Mouse (Mus musculus): ENCODE data around the gene P2rx5. TPM values are rescaled to one million over a fixed set of nuclear protein-coding genes. Genes with fewer than 3 reads are reported as not detected.

Gene P2rx5
- polyA plus RNA-seq, 1 experiment from 2014 or later: 0.45 TPM

- Histone ChIP-seq H3K9me3 (ENCODE audit: control insufficient read depth, low read length) (no peaks in the 10 kb centered on the region), H3K27ac (ENCODE audit: low read depth, low read length) (no peak overlapping the region), H3K4me2 (replicated peaks; ENCODE audit: low read depth, low read length) (no peak overlapping the region), H3K9ac (ENCODE audit: low read depth, low read length) (no peak overlapping the region), H3K36me3 (ENCODE audit: control insufficient read depth, insufficient read depth, low read length) (no peaks in the 10 kb centered on the region), H3K4me1 (replicated peaks; ENCODE audit: control insufficient read depth, insufficient read depth, low read length) (peaks cover 3% of the 10 kb centered on the region; the same call in 1 of the 2 replicates), H3K27me3 (ENCODE audit: control insufficient read depth, insufficient read depth, low read length) (peaks cover 13% of the 10 kb centered on the region), H3K4me3 (ENCODE audit: low read depth, low read length) (no peak overlapping the region)
- no peak for ATAC-seq (ENCODE audit: low FRiP score)
- 72% methylated on average over 5 of the region's 5 CpGs for WGBS
- no peak for DNase-seq (ENCODE audit: low spot score)
Measured at GRCm38 (mm10) chr11:73162284-73162683, 2.1 kb downstream of the P2rx5 start.

GRCm38 (mm10) chr11:73168071-73168470, 7.8 kb downstream of the P2rx5 start:
- Histone ChIP-seq H3K27ac (ENCODE audit: low read depth, low read length) (no peak overlapping the region), H3K4me3 (ENCODE audit: low read depth, low read length) (no peak overlapping the region), H3K4me2 (replicated peaks; ENCODE audit: low read depth, low read length) (no peak overlapping the region), H3K36me3 (ENCODE audit: control insufficient read depth, insufficient read depth, low read length) (no peaks in the 10 kb centered on the region), H3K4me1 (replicated peaks; ENCODE audit: control insufficient read depth, insufficient read depth, low read length) (no peaks in the 10 kb centered on the region), H3K9ac (ENCODE audit: low read depth, low read length) (no peak overlapping the region), H3K27me3 (ENCODE audit: control insufficient read depth, insufficient read depth, low read length) (no peaks in the 10 kb centered on the region), H3K9me3 (ENCODE audit: control insufficient read depth, low read length) (no peaks in the 10 kb centered on the region)
- 86% methylated on average over 8 of the region's 8 CpGs for WGBS
- DNase-seq (ENCODE audit: low spot score) (no peak), ATAC-seq (ENCODE audit: low FRiP score) (no peak)

GRCm38 (mm10) chr11:73168576-73168975, 8.4 kb downstream of the P2rx5 start:
- Histone ChIP-seq H3K36me3 (ENCODE audit: control insufficient read depth, insufficient read depth, low read length) (no peaks in the 10 kb centered on the region), H3K4me2 (replicated peaks; ENCODE audit: low read depth, low read length) (no peak overlapping the region), H3K4me1 (replicated peaks; ENCODE audit: control insufficient read depth, insufficient read depth, low read length) (no peaks in the 10 kb centered on the region), H3K9me3 (ENCODE audit: control insufficient read depth, low read length) (no peaks in the 10 kb centered on the region), H3K4me3 (ENCODE audit: low read depth, low read length) (no peak overlapping the region), H3K27me3 (ENCODE audit: control insufficient read depth, insufficient read depth, low read length) (no peaks in the 10 kb centered on the region), H3K9ac (ENCODE audit: low read depth, low read length) (no peak overlapping the region), H3K27ac (ENCODE audit: low read depth, low read length) (no peak overlapping the region)
- ATAC-seq (ENCODE audit: low FRiP score) (no peak), DNase-seq (ENCODE audit: low spot score) (no peak)
- WGBS: 81% methylated on average over 6 of the region's 6 CpGs

- Histone ChIP-seq H3K27me3 (ENCODE audit: control insufficient read depth, insufficient read depth, low read length) (no peaks in the 10 kb centered on the region), H3K9me3 (ENCODE audit: control insufficient read depth, low read length) (no peaks in the 10 kb centered on the region), H3K4me3 (ENCODE audit: low read depth, low read length) (no peak overlapping the region), H3K27ac (ENCODE audit: low read depth, low read length) (no peak overlapping the region), H3K4me1 (replicated peaks; ENCODE audit: control insufficient read depth, insufficient read depth, low read length) (no peaks in the 10 kb centered on the region), H3K36me3 (ENCODE audit: control insufficient read depth, insufficient read depth, low read length) (no peaks in the 10 kb centered on the region), H3K4me2 (replicated peaks; ENCODE audit: low read depth, low read length) (no peak overlapping the region), H3K9ac (ENCODE audit: low read depth, low read length) (no peak overlapping the region)
- ATAC-seq (ENCODE audit: low FRiP score): peak; percentile 68
- peak; percentile 74 for DNase-seq (ENCODE audit: low spot score)
- WGBS: 36% methylated on average over 4 of the region's 4 CpGs
Measured at GRCm38 (mm10) chr11:73169231-73169630, 9.0 kb downstream of the P2rx5 start.

GRCm38 (mm10) chr11:73172186-73172585, 12.0 kb downstream of the P2rx5 start:
- no peak for DNase-seq (ENCODE audit: low spot score)
- H3K4me2 ChIP-seq (replicated peaks; ENCODE audit: low read depth, low read length): no peak overlapping the region
- WGBS: 75% methylated on average over 5 of the region's 5 CpGs
- ATAC-seq (ENCODE audit: low FRiP score): no peak
- H3K36me3 ChIP-seq (ENCODE audit: control insufficient read depth, insufficient read depth, low read length): no peaks in the 10 kb centered on the region
- H3K27ac ChIP-seq (ENCODE audit: low read depth, low read length): no peak overlapping the region
- no peaks in the 10 kb centered on the region for H3K27me3 ChIP-seq (ENCODE audit: control insufficient read depth, insufficient read depth, low read length)
- H3K4me1 ChIP-seq (replicated peaks; ENCODE audit: control insufficient read depth, insufficient read depth, low read length): no peaks in the 10 kb centered on the region; the same call in none of the 2 replicates
- no peak overlapping the region for H3K4me3 ChIP-seq (ENCODE audit: low read depth, low read length)
- H3K9ac ChIP-seq (ENCODE audit: low read depth, low read length): no peak overlapping the region
- H3K9me3 ChIP-seq (ENCODE audit: control insufficient read depth, low read length): no peaks in the 10 kb centered on the region

- peak overlapping the region; percentile 40 for H3K9ac ChIP-seq (ENCODE audit: low read depth, low read length)
- peak overlapping the region; percentile 46 for H3K4me2 ChIP-seq (replicated peaks; ENCODE audit: low read depth, low read length)
- no peaks in the 10 kb centered on the region for H3K9me3 ChIP-seq (ENCODE audit: control insufficient read depth, low read length)
- WGBS: 40% methylated on average over 8 of the region's 8 CpGs
- H3K27me3 ChIP-seq (ENCODE audit: control insufficient read depth, insufficient read depth, low read length): no peaks in the 10 kb centered on the region
- peak overlapping the region; percentile 78 for H3K4me3 ChIP-seq (ENCODE audit: low read depth, low read length)
- no peaks in the 10 kb centered on the region for H3K36me3 ChIP-seq (ENCODE audit: control insufficient read depth, insufficient read depth, low read length)
- ATAC-seq (ENCODE audit: low FRiP score): no peak
- no peak for DNase-seq (ENCODE audit: low spot score)
- H3K27ac ChIP-seq (ENCODE audit: low read depth, low read length): no peak overlapping the region
- peaks cover 2% of the 10 kb centered on the region for H3K4me1 ChIP-seq (replicated peaks; ENCODE audit: control insufficient read depth, insufficient read depth, low read length)
Measured at GRCm38 (mm10) chr11:73175612-73176011, 15.4 kb downstream of the P2rx5 start.

- H3K9me3 ChIP-seq (ENCODE audit: control insufficient read depth, low read length): no peaks in the 10 kb centered on the region
- no peak for DNase-seq (ENCODE audit: low spot score)
- no peaks in the 10 kb centered on the region for H3K36me3 ChIP-seq (ENCODE audit: control insufficient read depth, insufficient read depth, low read length)
- H3K27me3 ChIP-seq (ENCODE audit: control insufficient read depth, insufficient read depth, low read length): no peaks in the 10 kb centered on the region
- no peak overlapping the region; the same call in 1 of the 2 replicates for H3K27ac ChIP-seq (ENCODE audit: low read depth, low read length)
- peak overlapping the region; percentile 46 for H3K4me2 ChIP-seq (replicated peaks; ENCODE audit: low read depth, low read length)
- no peak for ATAC-seq (ENCODE audit: low FRiP score)
- H3K9ac ChIP-seq (ENCODE audit: low read depth, low read length): peak overlapping the region; percentile 77
- H3K4me3 ChIP-seq (ENCODE audit: low read depth, low read length): peak overlapping the region; percentile 78
- WGBS: under 1% methylated on average over 15 of the region's 15 CpGs
- H3K4me1 ChIP-seq (replicated peaks; ENCODE audit: control insufficient read depth, insufficient read depth, low read length): peaks cover 2% of the 10 kb centered on the region
Measured at GRCm38 (mm10) chr11:73176186-73176585, 16.0 kb downstream of the P2rx5 start.

GRCm38 (mm10) chr11:73176608-73177508, 16.6 kb downstream of the P2rx5 start, which contains the start of the genes Emc6 and Tax1bp3:
TSS of gene Emc6 (minus strand) at chr11:73177037.
TSS of gene Tax1bp3 (plus strand) at chr11:73177083.
- H3K36me3 ChIP-seq (ENCODE audit: control insufficient read depth, insufficient read depth, low read length): no peaks in the 10 kb centered on the region
- peak within 1 kb of the TSS; percentile 85 for H3K27ac ChIP-seq (ENCODE audit: low read depth, low read length)
- peaks cover 2% of the 10 kb centered on the region for H3K4me1 ChIP-seq (replicated peaks; ENCODE audit: control insufficient read depth, insufficient read depth, low read length)
- ATAC-seq (ENCODE audit: low FRiP score): peak; percentile 99
- peak within 1 kb of the TSS; percentile 87 for H3K9ac ChIP-seq (ENCODE audit: low read depth, low read length)
- peak; percentile 98 for DNase-seq (ENCODE audit: low spot score)
- H3K9me3 ChIP-seq (ENCODE audit: control insufficient read depth, low read length): no peaks in the 10 kb centered on the region
- H3K4me2 ChIP-seq (replicated peaks; ENCODE audit: low read depth, low read length): peak within 1 kb of the TSS; percentile 68
- H3K4me3 ChIP-seq (ENCODE audit: low read depth, low read length): peak within 1 kb of the TSS; percentile 78
- no peaks in the 10 kb centered on the region for H3K27me3 ChIP-seq (ENCODE audit: control insufficient read depth, insufficient read depth, low read length)
- WGBS: under 1% methylated on average over 81 of the region's 81 CpGs

- peak overlapping the region; percentile 85 for H3K27ac ChIP-seq (ENCODE audit: low read depth, low read length)
- peak; percentile 65 for ATAC-seq (ENCODE audit: low FRiP score)
- peak overlapping the region; percentile 78 for H3K4me3 ChIP-seq (ENCODE audit: low read depth, low read length)
- no peaks in the 10 kb centered on the region for H3K9me3 ChIP-seq (ENCODE audit: control insufficient read depth, low read length)
- no peaks in the 10 kb centered on the region for H3K36me3 ChIP-seq (ENCODE audit: control insufficient read depth, insufficient read depth, low read length)
- H3K4me2 ChIP-seq (replicated peaks; ENCODE audit: low read depth, low read length): peak overlapping the region; percentile 68
- H3K4me1 ChIP-seq (replicated peaks; ENCODE audit: control insufficient read depth, insufficient read depth, low read length): peaks cover 2% of the 10 kb centered on the region
- DNase-seq (ENCODE audit: low spot score): peak; percentile 79
- H3K9ac ChIP-seq (ENCODE audit: low read depth, low read length): peak overlapping the region; percentile 87
- WGBS: under 1% methylated on average over 28 of the region's 28 CpGs
- no peaks in the 10 kb centered on the region for H3K27me3 ChIP-seq (ENCODE audit: control insufficient read depth, insufficient read depth, low read length)
Measured at GRCm38 (mm10) chr11:73177509-73177875, 17.3 kb downstream of the P2rx5 start.
